Mouse (Mus musculus) neural tube, postnatal 0 days (tissue): ENCODE results near the gene 1700001P01Rik. TPM values are rescaled to one million over a fixed set of nuclear protein-coding genes. Genes with fewer than 3 reads are reported as not detected.

ENCODE experiments used
- microRNA-seq: library from miRNA; unstranded; fragments of <30 nt; microRNA quantifications from one replicate; pipeline ENCODE4, GENCODE M21; 2016
- polyA plus RNA-seq: library from polyadenylated mRNA; unstranded; fragments of >200 nt; fragmentation: Nextera tagmentation; extraction: Ambion mirVana; gene quantifications from 2 replicates; pipeline ENCODE4 v1.2.1, GENCODE M21; 2015

Gene 1700001P01Rik
- polyA plus RNA-seq: 0.26 and 0.53 TPM in 2 replicates

DNA sequence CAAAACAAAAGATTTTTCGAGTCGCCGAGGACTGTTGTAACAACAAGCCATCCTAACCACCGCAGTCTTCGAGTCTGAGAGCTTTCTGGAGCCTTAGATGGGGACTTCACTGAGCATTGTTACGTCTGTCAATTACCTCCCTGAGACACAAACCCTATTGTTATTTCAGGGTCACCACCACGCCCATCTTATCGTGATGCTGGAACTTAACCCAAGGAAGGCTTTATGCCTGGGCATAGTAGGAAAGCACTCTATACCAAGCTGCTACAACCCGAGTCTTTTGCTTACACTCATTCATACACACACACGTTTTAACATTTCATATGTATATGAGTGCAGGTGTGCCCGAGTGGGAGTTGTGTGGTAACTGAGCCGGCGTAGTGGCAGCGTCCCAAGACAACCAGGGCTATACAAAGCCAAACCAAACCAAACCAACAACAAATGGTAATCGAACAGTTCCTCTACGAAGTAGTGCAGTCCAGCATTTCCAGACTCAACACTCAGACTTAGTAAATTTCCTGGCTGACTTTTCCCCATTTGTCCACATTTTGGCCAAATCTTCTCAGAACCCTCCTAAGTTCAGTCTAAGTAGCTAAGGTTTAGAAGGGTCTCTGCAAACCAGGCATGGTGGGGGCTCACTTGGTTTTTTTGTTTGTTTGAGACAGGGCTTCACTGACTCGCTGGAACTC, at the start of gene 1700001P01Rik:
Gene 1700001P01Rik (minus strand): TSS at position 111 of the 689 bp plus-strand sequence.

DNA sequence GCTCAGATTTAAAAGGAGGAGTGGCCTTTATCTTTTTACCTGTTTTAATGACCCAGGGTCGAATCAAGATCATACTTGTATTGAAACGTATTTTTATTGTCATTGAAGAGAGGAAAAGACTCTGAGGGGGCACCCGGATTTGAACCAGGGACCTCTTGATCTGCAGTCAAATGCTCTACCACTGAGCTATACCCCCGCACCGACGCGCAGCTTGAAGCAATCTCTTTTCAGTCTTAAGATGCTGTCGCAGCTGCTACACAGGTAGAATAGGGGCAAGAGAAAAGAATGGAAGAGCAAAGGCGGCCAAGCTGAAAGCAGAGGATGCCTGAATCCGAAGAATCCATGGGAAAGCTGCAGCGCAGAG, 23.0 kb upstream of the 1700001P01Rik start, which contains the start of gene Lasp1:
Gene Lasp1 (plus strand): TSS at position 219 of the 364 bp plus-strand sequence.

DNA sequence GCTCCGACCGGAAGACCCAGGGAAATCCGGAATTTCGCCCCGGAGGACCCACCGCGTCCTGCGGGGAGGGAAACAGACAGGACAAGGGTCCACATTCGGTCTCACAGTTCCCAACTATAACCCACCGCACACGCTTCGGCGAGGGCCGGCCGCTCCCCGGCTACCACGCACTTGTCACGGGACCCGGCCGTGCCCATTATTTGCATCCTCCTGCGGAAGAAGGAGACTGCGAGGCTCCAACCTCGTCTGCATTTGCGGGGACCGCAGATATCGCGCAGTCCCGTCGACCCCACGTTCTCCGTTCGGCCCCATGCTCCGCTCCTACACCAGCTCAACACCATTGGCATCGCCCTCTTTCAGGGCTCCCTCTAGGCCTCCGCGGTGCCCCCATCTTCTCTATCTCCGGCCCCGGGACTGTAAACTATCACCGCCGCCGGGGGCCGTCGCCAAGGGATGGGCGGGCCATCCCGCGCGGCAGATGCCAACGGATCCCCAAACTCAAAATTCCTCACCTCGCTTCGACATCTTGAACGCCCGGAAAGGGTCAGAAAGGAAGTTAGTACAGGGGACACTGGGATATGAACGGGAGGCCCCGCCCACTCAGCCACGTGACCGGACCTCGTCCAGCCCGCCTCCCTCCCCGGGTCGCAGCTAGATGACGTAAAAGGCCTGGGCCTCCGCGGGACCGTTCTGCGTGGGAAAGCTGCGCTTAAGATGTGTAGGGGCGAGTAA, 6.3 kb upstream of the 1700001P01Rik start, which contains the start of gene Rpl23:
Gene Rpl23 (minus strand): TSS at position 606 of the 732 bp plus-strand sequence.

DNA sequence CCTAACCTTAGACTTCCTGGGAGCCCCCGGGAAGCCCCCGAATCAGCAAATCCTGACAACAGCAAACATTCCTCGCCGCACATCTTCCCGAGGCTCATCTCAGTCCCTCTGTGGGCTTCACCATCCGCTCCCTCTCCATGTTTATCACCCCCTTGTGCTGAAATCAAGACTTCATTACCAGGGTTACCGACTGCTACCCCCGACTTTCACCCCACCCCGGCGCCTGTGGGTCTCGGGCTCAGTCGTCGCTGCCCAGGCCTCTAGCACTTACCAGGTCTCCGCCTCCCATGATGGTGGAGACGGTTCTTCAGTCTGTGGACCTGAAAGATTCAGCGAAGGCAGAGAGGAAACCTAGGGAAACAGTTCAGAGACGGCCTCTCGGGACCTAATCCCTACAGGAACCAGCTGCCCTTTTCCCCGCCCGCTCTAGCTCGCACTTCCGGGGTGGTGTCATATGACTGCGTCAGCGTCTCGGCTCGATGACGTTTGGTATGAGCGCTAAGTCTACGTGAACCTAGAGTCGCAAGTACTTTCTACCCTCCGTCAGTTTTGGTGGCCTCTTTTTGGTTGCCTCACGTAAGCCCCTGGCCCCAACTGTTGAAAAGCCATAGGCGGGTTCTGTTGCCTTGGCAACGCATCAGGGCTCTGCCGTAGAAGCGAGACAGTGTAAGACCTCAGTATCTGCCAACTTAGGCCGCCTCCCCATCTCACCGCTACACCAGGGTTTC, 9.4 kb downstream of the 1700001P01Rik start, which contains the start of gene Cwc25:
Gene Cwc25 (minus strand): TSS at position 403 of the 728 bp plus-strand sequence.

DNA sequence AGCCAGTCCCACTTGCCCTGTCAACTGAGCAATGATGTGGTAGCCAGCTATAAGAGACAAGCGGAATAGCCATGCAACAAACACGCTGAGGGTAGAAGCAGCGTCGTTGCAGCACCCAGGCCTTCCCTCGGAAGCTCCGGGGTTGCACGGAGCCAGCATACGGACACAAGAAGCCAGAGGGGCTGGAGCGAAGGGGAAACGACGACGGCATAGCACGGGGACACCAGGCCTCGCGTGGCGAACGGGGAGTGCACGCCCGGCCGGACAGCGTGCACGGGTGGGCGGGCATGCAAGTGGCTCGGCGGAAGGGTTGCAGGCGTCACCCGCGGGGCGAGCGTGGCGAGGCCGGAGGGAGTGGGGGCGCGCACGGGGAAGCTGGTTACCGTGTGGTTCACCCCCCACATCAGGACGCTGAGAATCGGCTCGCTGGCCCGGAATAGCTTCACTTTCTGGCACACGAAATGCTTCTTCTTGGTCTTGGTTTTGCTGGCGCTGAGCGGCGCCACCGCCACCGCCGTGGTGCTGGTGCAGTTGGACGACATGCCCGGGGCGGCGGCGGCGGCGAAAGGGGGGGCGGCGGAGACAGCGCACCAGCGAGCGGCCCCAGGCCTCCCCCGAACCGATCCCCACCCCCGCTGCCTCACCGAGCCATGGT, 31.5 kb downstream of the 1700001P01Rik start, which contains the start of gene Pip4k2b:
Gene Pip4k2b (minus strand): TSS at position 642 of the 655 bp plus-strand sequence.

Small RNAs within 50 kb of the gene (microRNA-seq; reads per million reads assigned to microRNA genes)
- not detected for gene Mir8102

Other genes with a start within 250 kb of the 1700001P01Rik start
- 16.2 and 17.6 TPM in 2 replicates for gene Srcin1, start 199.7 kb downstream of the 1700001P01Rik start, polyA plus RNA-seq
- gene Epop, start 146.2 kb downstream of the 1700001P01Rik start, polyA plus RNA-seq: 2.5 and 3.6 TPM in 2 replicates
- gene Mllt6, start 112.5 kb downstream of the 1700001P01Rik start, polyA plus RNA-seq: 1.8 and 2.6 TPM in 2 replicates
- gene Cisd3, start 90.1 kb downstream of the 1700001P01Rik start, polyA plus RNA-seq: 57.5 and 58.6 TPM in 2 replicates
- gene Pcgf2, start 75.4 kb downstream of the 1700001P01Rik start, polyA plus RNA-seq: 12.8 and 18.4 TPM in 2 replicates
- gene Psmb3, start 72.5 kb downstream of the 1700001P01Rik start, polyA plus RNA-seq: 528 and 544 TPM in 2 replicates
- 5.4 and 5.6 TPM in 2 replicates for gene Pip4k2b, start 31.2 kb downstream of the 1700001P01Rik start, polyA plus RNA-seq
- 12.0 and 12.6 TPM in 2 replicates for gene Cwc25, start 9.4 kb downstream of the 1700001P01Rik start, polyA plus RNA-seq
- 338 and 378 TPM in 2 replicates for gene Rpl23, start 6.5 kb upstream of the 1700001P01Rik start, polyA plus RNA-seq
- gene Lasp1, start 23.1 kb upstream of the 1700001P01Rik start, polyA plus RNA-seq: 111 and 130 TPM in 2 replicates
- gene B230217C12Rik, start 64.9 kb upstream of the 1700001P01Rik start, polyA plus RNA-seq: 44.2 and 46.7 TPM in 2 replicates
- 0.25 and 0.45 TPM in 2 replicates for gene Fbxo47, start 108.2 kb upstream of the 1700001P01Rik start, polyA plus RNA-seq
- gene Plxdc1, start 210.5 kb upstream of the 1700001P01Rik start, polyA plus RNA-seq: 3.7 and 4.3 TPM in 2 replicates
- 6.8 and 8.3 TPM in 2 replicates for gene Arl5c, start 220.3 kb upstream of the 1700001P01Rik start, polyA plus RNA-seq
- 46.8 and 52.6 TPM in 2 replicates for gene Cacnb1, start 247.1 kb upstream of the 1700001P01Rik start, polyA plus RNA-seq